Mouse (Mus musculus) midbrain, embryonic 12.5 days (tissue): ENCODE data around the gene 9930021J03Rik. TPM values are rescaled to one million over a fixed set of nuclear protein-coding genes. Genes with fewer than 3 reads are reported as not detected.
A peak's percentile ranks its signal among the peaks of the same experiment; 100 is the strongest.

ENCODE experiments used
- ATAC-seq: fragments of 200-750 bp; cut with Nextera tagmentation; 2 replicates; pipeline ENCODE4 v1.8.0; 2017; ENCODE audit warnings: low read depth, moderate TSS enrichment, moderate library complexity; ENCODE audit not compliant: low FRiP score
- H3K27ac ChIP-seq: fragments of 300-500 bp; sonication (generic); replicated peaks from 2 replicates; pipeline ENCODE4 v1.5.1; 2016; ENCODE audit warnings: mild to moderate bottlenecking
- H3K27me3 ChIP-seq: fragments of 300-500 bp; sonication (generic); 2 replicates; pipeline ENCODE4 v1.6.1; 2016; ENCODE audit warnings: mild to moderate bottlenecking
- H3K36me3 ChIP-seq: fragments of 300-500 bp; sonication (generic); 2 replicates; pipeline ENCODE4 v1.6.1; 2016
- H3K4me1 ChIP-seq: fragments of 300-500 bp; sonication (generic); 2 replicates; pipeline ENCODE4 v1.6.1; 2016
- H3K4me2 ChIP-seq: fragments of 300-500 bp; sonication (generic); replicated peaks from 2 replicates; pipeline ENCODE4 v1.6.1; 2016; ENCODE audit warnings: mild to moderate bottlenecking, moderate library complexity
- H3K4me3 ChIP-seq: fragments of 300-500 bp; sonication (generic); 2 replicates; pipeline ENCODE4 v1.5.1; 2016; ENCODE audit warnings: mild to moderate bottlenecking
- H3K9ac ChIP-seq: fragments of 300-500 bp; sonication (generic); replicated peaks from 2 replicates; pipeline ENCODE4 v1.6.1; 2016; ENCODE audit warnings: mild to moderate bottlenecking, moderate library complexity
- H3K9me3 ChIP-seq: fragments of 300-500 bp; sonication (generic); 2 replicates; pipeline ENCODE4 v1.6.1; 2016; ENCODE audit warnings: mild to moderate bottlenecking
- WGBS: fragments of 180-500 bp; shearing (Covaris S2); methylation state at CpG from one replicate; pipeline ENCODE4 v1.1.7; 2016; 5-methylcytosine and 5-hydroxymethylcytosine counted together
- polyA plus RNA-seq: library from polyadenylated mRNA; unstranded; fragments of >200 nt; fragmentation: Nextera tagmentation; extraction: Ambion mirVana; gene quantifications from 2 replicates; pipeline ENCODE4 v1.2.1, GENCODE M21; 2016

Gene 9930021J03Rik
- polyA plus RNA-seq, 1 experiment from 2014 or later, result 8.1 TPM

DNA sequence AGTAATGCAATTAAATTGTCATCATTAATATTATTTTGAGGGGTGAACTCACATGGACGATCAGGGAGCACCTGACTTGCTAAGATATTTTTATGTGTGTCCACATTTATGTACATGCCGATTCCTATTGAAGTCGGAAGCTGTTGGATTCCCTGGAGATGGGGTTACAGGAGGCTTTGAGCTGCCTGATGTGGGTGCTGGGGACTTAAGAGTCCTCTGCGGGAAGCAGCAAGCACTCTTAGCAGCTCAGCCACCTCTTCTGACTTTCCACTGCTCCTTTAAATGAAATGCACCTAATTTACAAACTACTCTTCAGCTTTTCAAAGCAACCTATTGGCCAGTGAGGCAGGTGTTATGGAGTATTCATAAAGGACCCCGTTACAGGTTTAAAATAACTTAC is 97.3 kb downstream of the 9930021J03Rik start:
- Histone ChIP-seq H3K4me3 (no peak overlapping the region), H3K27ac (no peak overlapping the region), H3K27me3 (no peaks in the 10 kb centered on the region), H3K4me2 (no peak overlapping the region), H3K9me3 (no peaks in the 10 kb centered on the region), H3K36me3 (no peaks in the 10 kb centered on the region), H3K4me1 (no peaks in the 10 kb centered on the region), H3K9ac (no peak overlapping the region)
- ATAC-seq, result no peak
- 66% methylated on average over 5 of the region's 5 CpGs for WGBS

DNA sequence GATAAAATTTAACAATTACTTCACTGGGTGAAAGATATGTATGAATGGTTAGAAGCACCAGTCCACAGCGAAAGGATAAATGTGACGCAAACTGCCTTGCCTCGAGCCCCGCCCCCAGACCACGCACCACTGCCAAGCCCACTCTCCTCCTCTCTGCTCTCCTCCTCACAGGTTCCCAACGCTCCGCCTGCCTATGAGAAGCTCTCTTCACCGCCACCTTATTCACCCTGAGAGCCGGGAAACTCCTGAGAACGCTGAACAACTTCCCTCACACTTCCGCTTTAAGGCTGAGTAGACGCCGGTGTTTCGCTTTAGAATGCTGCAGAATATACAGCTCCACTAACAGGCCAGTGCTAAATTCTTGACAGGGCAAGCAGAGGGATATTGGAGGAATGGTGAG is 97.8 kb downstream of the 9930021J03Rik start:
- WGBS, result 65% methylated on average over 14 of the region's 14 CpGs
- no peaks in the 10 kb centered on the region for H3K36me3 ChIP-seq
- ATAC-seq, result no peak
- no peak overlapping the region for H3K27ac ChIP-seq
- H3K4me2 ChIP-seq, result no peak overlapping the region; the same call in 1 of the 2 replicates
- H3K4me1 ChIP-seq, result no peaks in the 10 kb centered on the region
- H3K9me3 ChIP-seq, result no peaks in the 10 kb centered on the region
- H3K27me3 ChIP-seq, result no peaks in the 10 kb centered on the region
- H3K4me3 ChIP-seq, result no peak overlapping the region
- H3K9ac ChIP-seq, result no peak overlapping the region

DNA sequence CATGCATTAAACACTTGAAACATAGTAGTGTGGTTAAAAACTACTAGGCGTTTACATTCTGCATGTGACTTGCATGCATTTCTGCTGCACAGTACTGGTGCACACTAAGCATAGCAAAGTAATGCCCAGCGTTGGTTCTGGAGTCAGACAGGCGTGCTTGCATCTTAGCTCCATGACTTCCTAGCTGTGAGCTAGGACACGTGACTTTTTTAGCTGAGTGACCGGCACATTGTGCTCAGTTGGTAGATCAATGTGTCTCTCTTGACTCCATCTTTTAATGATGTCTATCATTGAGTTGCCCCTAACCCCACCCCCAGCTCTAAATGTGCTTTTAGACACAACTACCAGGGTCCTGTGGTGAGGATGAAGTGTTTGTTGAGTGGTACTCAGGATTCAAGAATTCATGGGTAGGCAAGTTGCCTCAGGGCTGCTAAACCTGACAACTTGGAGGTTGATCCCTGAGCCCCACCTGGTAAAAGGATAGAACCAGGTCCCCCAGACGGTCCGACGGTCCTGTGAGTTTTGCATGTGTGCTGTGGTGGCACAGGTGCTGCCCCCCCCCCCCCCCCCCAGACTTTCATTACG is 98.4 kb downstream of the 9930021J03Rik start:
- 90% methylated on average over 9 of the region's 9 CpGs for WGBS
- H3K4me1 ChIP-seq, result no peaks in the 10 kb centered on the region

DNA sequence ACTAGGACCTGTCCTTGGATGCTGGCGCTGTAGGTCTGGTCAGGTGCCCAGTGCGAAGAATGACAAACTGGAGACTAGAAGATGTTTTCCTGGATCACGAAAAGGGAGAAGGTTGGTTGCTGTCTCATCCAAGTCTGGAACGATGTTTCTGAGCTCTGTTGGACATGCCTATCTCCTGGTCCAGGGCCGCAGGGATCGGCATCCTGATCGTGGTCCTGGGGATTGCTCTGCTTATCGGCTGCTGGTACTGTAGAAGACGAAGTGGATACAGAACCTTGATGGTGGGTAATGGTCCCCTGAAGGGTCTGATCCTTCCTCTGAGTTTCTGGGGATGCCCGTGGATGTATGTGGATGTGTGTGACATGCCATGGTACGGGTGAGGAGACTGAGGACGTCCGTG is 101.4 kb downstream of the 9930021J03Rik start:
- WGBS, result 92% methylated on average over 13 of the region's 13 CpGs
- no peaks in the 10 kb centered on the region for H3K27me3 ChIP-seq
- H3K4me2 ChIP-seq, result no peak overlapping the region
- H3K36me3 ChIP-seq, result no peaks in the 10 kb centered on the region
- ATAC-seq, result no peak
- H3K4me1 ChIP-seq, result no peaks in the 10 kb centered on the region
- no peaks in the 10 kb centered on the region for H3K9me3 ChIP-seq
- H3K27ac ChIP-seq, result no peak overlapping the region
- H3K4me3 ChIP-seq, result no peak overlapping the region
- no peak overlapping the region for H3K9ac ChIP-seq

More for the DNA sequence above, 98.4 kb downstream of the 9930021J03Rik start:
- ATAC-seq, result no peak
- Histone ChIP-seq H3K4me2 (no peak overlapping the region), H3K36me3 (no peaks in the 10 kb centered on the region), H3K4me3 (no peak overlapping the region), H3K27ac (no peak overlapping the region), H3K9ac (no peak overlapping the region), H3K27me3 (no peaks in the 10 kb centered on the region), H3K9me3 (no peaks in the 10 kb centered on the region)

DNA sequence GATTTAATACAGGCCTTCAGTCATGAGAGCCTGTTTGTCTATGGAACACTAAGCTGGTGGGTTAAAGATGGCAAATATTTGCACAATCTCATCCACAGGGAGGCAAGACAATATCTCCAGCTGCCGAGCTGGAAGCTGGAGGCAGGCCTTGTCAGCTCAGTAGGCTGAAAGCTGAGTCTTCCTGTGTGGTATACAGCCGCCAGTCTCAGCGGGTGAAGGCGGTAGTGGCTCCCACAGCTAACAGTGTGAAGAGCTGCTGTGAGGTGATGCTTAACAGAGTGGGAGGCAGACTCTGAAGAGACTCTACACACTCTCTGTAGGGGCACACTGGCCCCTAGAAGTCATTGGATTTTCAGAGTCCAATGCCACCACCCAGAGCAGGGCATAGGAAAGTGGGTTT is 104.1 kb downstream of the 9930021J03Rik start:
- H3K27ac ChIP-seq, result no peak overlapping the region
- no peaks in the 10 kb centered on the region for H3K27me3 ChIP-seq
- no peak for ATAC-seq

DNA sequence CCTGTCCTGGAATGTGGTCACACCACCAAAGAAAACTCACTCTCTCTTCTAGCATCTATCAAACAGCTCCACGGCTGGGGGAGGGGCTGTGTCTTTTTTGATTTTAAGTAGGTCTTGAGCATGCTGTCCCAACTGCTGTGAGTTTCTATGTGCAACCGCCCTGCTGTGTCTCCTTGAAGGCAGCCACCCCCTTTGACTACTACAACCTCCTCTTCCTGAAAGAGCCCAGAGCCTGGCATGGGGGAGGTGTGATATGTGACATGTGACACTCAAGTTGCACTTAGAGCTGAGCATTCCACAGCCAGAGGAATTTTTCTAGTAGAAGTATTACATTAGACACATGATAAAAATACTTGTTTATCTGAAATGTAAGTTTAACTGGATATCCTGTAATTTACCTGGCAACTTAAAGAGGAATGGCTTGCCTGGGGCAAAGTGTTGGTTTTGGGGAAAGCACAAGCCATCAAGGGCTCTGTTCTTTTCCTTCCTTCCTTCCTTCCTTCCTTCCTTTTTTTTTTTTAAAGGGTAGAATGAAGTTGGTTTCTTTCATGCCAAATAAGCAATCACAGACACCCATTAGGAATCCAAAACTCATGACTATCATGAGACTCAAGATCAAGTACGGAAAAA is 108.4 kb downstream of the 9930021J03Rik start, which contains the start of gene Mlana:
TSS of gene Mlana (plus strand) at position 580 of the 630 bp plus-strand sequence.
- Histone ChIP-seq H3K4me3 (no peak within 1 kb of the TSS), H3K4me2 (no peak within 1 kb of the TSS), H3K4me1 (no peaks in the 10 kb centered on the region), H3K9me3 (no peaks in the 10 kb centered on the region), H3K27me3 (no peaks in the 10 kb centered on the region), H3K36me3 (no peaks in the 10 kb centered on the region), H3K27ac (no peak within 1 kb of the TSS), H3K9ac (no peak within 1 kb of the TSS)
- ATAC-seq, result no peak
- WGBS, result 62% methylated on average over 3 of the region's 3 CpGs

More for the DNA sequence above, 104.1 kb downstream of the 9930021J03Rik start:
- no peak overlapping the region for H3K9ac ChIP-seq
- no peaks in the 10 kb centered on the region for H3K4me1 ChIP-seq
- no peaks in the 10 kb centered on the region for H3K36me3 ChIP-seq
- no peak overlapping the region for H3K4me3 ChIP-seq
- no peak overlapping the region for H3K4me2 ChIP-seq
- 61% methylated on average over 4 of the region's 4 CpGs for WGBS
- no peaks in the 10 kb centered on the region for H3K9me3 ChIP-seq

DNA sequence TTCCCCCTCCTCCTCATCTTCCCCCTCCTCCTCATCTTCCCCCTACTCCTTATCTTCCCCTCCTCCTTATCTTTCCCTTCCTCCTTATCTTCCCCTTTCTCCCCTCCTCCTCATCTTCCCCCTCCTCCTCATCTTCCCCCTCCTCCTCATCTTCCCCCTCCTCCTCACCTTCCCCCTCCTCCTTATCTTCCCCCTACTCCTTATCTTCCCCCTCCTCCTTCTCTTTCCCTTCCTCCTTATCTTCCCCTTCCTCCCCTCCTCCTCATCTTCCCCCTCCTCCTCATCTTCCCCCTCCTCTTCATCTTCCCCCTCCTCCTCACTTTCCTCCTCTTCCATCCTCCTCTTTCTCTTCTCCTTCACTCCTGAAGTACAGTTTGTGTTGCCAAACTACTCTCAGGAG is 108.9 kb downstream of the 9930021J03Rik start:
- Histone ChIP-seq H3K9me3 (no peaks in the 10 kb centered on the region), H3K4me1 (no peaks in the 10 kb centered on the region), H3K27ac (no peak overlapping the region), H3K36me3 (no peaks in the 10 kb centered on the region), H3K4me3 (no peak overlapping the region), H3K27me3 (no peaks in the 10 kb centered on the region), H3K4me2 (no peak overlapping the region), H3K9ac (no peak overlapping the region)
- ATAC-seq, result no peak

DNA sequence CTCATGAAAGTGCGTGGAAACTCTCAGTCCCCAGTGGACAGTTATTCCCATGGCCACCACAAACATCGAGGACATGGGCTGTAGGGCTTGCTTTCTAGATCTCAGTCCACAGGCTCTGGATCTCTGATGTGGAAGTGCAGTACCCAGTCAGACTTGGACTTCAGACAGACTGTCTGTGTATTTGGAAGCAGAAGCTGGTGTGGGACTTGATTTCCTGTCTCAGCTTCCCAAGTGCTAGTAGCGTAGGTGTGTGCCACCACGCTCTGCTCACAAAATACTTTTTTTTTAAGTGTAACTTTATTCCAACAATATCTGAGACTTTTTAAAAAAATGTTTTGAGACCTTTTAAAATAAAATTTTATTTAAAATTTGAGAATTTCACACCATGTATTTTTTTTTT is 109.5 kb downstream of the 9930021J03Rik start:
- Histone ChIP-seq H3K9me3 (no peaks in the 10 kb centered on the region), H3K4me1 (no peaks in the 10 kb centered on the region), H3K4me3 (no peak overlapping the region), H3K27ac (no peak overlapping the region), H3K36me3 (no peaks in the 10 kb centered on the region), H3K9ac (no peak overlapping the region), H3K27me3 (no peaks in the 10 kb centered on the region), H3K4me2 (no peak overlapping the region)
- 93% methylated on average over 4 of the region's 4 CpGs for WGBS
- no peak for ATAC-seq

DNA sequence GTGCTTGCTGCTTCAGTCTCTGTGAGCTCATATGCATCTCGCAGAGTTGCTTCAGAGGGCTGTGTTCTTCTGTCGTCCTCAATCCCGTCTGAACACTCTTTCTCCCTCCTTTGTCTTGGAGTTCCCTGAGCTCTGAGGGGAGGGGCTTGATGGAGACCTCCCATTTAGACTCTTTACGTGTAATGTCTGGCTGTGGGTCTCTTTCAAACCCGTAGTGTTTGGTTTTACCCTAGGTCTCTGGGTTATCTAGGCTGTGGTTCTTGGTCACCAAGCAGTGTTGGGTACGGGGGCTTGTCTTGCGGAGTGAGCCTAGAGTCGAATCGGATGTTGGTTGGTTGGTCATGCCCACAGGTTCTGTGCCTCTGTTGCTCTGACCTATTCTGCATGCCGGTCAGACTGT is 110.7 kb downstream of the 9930021J03Rik start:
- Histone ChIP-seq H3K27me3 (no peaks in the 10 kb centered on the region), H3K4me1 (no peaks in the 10 kb centered on the region), H3K4me2 (no peak overlapping the region), H3K9ac (no peak overlapping the region), H3K36me3 (no peaks in the 10 kb centered on the region), H3K27ac (no peak overlapping the region), H3K9me3 (no peaks in the 10 kb centered on the region), H3K4me3 (no peak overlapping the region)
- 87% methylated on average over 10 of the region's 10 CpGs for WGBS
- no peak for ATAC-seq

DNA sequence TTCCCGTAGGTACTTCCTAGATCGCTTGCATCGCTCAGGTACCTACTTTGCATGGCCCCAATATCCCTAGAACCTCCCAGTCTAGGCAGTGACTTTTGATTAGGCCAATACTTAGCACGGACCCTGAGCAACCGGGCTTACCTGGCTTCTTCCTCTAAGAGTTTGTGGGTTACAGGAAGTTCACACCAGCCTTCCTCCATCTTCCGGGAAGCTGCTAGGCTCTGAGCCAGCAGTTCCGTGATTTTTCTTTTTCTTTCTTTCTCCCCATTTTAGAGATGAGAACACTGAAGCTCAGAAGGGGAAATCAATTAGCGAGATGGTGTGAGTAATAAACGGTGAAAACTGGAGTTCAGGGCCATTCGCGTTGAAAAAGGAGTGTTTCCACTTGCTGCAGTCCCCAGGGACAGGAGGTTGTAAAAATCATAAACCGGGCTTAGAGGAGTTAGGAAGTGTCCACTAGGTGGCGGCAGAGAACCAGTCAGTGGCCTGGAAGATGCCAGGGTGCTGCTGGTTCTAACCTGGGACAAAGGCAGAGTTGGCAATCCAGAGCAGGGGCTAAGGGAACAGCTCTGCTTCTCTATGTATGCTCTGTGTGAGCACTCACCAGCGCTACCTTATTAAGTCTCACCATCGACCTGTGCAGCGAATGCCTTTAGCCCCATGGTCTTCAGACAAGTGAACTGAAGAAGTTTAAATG is 121.8 kb downstream of the 9930021J03Rik start:
- no peak overlapping the region for H3K4me2 ChIP-seq
- H3K9ac ChIP-seq, result no peak overlapping the region
- H3K27ac ChIP-seq, result no peak overlapping the region
- no peaks in the 10 kb centered on the region for H3K27me3 ChIP-seq
- peaks cover 5% of the 10 kb centered on the region; the same call in 1 of the 2 replicates for H3K9me3 ChIP-seq
- no peaks in the 10 kb centered on the region for H3K36me3 ChIP-seq
- WGBS, result 51% methylated on average over 16 of the region's 16 CpGs
- H3K4me3 ChIP-seq, result no peak overlapping the region
- ATAC-seq, result peak; percentile 63
- no peaks in the 10 kb centered on the region for H3K4me1 ChIP-seq

DNA sequence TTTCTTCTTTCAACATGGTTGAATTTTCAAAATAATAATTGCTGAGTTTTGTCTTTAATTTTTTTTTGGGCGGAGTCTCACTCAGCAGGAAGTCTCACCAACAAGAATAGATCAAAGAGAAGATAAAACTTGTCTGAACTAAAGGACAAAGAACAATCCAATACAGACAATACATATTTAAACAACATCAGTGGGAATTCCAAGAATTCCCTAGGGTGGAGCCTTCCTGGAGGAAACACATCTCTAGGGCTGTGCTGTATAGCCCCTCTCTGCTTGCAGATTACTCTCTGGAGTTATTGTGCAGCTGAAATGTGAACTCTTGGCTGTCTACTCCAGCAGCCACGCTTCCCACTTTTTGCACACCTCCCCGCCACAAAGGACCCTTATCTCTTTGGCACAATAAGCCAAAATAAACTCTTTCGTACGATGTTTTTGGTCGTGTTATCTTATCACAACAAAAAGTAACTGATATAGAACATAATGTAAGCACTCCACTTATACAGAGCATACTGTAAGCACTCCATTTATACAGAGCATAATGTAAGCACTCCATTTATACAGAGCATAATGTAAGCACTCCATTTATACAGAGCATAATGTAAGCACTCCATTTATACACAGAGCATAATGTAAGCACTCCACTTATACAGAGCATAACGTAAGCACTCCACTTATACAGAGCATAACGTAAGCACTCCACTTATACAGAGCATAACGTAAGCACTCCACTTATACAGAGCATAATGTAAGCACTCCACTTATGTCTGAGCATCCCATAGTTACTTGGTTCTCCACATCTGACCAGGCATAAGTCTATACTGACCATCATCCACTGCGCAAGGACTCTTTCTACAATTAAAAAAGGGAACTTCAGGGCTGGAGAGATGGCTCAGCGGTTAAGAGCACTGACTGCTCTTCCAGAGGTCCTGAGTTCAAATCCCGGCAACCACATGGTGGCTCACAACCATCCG is 125.3 kb downstream of the 9930021J03Rik start:
- H3K4me3 ChIP-seq, result no peak overlapping the region
- no peak overlapping the region for H3K27ac ChIP-seq
- no peak overlapping the region for H3K9ac ChIP-seq
- H3K4me2 ChIP-seq, result no peak overlapping the region
- ATAC-seq, result no peak
- no peaks in the 10 kb centered on the region for H3K27me3 ChIP-seq
- no peaks in the 10 kb centered on the region for H3K4me1 ChIP-seq
- H3K36me3 ChIP-seq, result no peaks in the 10 kb centered on the region
- H3K9me3 ChIP-seq, result peaks cover 5% of the 10 kb centered on the region; the same call in 1 of the 2 replicates
- 89% methylated on average over 13 of the region's 13 CpGs for WGBS
